Mouse (Mus musculus) embryonic facial prominence, embryonic 10.5 days (tissue): ENCODE data around the gene Nipal4. TPM values are rescaled to one million over a fixed set of nuclear protein-coding genes. Genes with fewer than 3 reads are reported as not detected.
"Not testable (repeated sequence)": the region's sequence is repeated elsewhere in the genome, so short reads cannot be mapped to it uniquely, and the experiment has no call there.

ENCODE experiments used
- DNase-seq: peaks from one replicate; pipeline ENCODE4 v3.0.0-alpha.2; 2017; ENCODE audit warnings: low spot score
- H3K27ac ChIP-seq: fragments of 300-500 bp; sonication (generic); replicated peaks from 2 replicates; pipeline ENCODE4 v1.5.1; 2016; ENCODE audit warnings: mild to moderate bottlenecking
- H3K27me3 ChIP-seq: fragments of 300-500 bp; sonication (generic); replicated peaks from 2 replicates; pipeline ENCODE4 v1.6.1; 2016; ENCODE audit warnings: low read depth, mild to moderate bottlenecking; ENCODE audit not compliant: poor library complexity, severe bottlenecking
- H3K36me3 ChIP-seq: fragments of 300-500 bp; sonication (generic); replicated peaks from 2 replicates; pipeline ENCODE4 v1.6.1; 2016; ENCODE audit warnings: mild to moderate bottlenecking, moderate library complexity
- H3K4me1 ChIP-seq: fragments of 300-500 bp; sonication (generic); 2 replicates; pipeline ENCODE4 v1.6.1; 2016
- H3K4me3 ChIP-seq: fragments of 300-500 bp; sonication (generic); 2 replicates; pipeline ENCODE4 v1.5.1; 2016; ENCODE audit warnings: mild to moderate bottlenecking, moderate library complexity
- H3K9me3 ChIP-seq: fragments of 300-500 bp; sonication (generic); 2 replicates; pipeline ENCODE4 v1.6.1; 2016; ENCODE audit warnings: mild to moderate bottlenecking
- WGBS: fragments of 180-500 bp; shearing (Covaris S2); methylation state at CpG from one replicate; pipeline ENCODE4 v1.1.7; 2016; 5-methylcytosine and 5-hydroxymethylcytosine counted together
- polyA plus RNA-seq: library from polyadenylated mRNA; unstranded; fragments of >200 nt; fragmentation: Nextera tagmentation; extraction: Ambion mirVana; gene quantifications from 2 replicates; pipeline ENCODE4 v1.2.1, GENCODE M21; 2016

Nipal4 gene
- polyA plus RNA-seq, 1 experiment from 2014 or later, result 0.71 TPM

DNA sequence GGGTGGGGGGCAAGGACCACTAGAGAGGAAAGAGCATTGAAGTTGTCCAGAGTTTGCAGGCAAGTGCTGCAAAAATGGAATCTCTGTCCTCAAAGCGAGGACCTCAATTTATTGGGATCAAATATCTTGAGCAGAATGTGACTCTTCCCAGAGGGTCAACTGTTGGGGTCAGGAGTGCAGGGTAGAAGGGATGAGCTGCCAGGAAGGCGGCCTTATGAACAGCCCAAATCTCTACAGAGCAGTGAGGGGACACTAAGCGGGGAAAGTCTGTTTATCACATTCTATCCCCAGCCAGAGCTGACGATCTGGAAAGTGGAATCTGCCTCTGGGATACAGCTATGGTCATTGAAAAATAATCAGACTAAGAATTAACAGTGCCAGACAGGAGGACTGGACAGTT, 27.9 kb upstream of the Nipal4 start:
- 38% methylated on average over 4 of the region's 4 CpGs for WGBS
- Histone ChIP-seq H3K27ac (no peak overlapping the region), H3K9me3 (no peaks in the 10 kb centered on the region), H3K27me3 (no peaks in the 10 kb centered on the region), H3K4me3 (no peak overlapping the region), H3K36me3 (peaks cover 27% of the 10 kb centered on the region), H3K4me1 (peaks cover 12% of the 10 kb centered on the region)
- DNase-seq, result no peak

DNA sequence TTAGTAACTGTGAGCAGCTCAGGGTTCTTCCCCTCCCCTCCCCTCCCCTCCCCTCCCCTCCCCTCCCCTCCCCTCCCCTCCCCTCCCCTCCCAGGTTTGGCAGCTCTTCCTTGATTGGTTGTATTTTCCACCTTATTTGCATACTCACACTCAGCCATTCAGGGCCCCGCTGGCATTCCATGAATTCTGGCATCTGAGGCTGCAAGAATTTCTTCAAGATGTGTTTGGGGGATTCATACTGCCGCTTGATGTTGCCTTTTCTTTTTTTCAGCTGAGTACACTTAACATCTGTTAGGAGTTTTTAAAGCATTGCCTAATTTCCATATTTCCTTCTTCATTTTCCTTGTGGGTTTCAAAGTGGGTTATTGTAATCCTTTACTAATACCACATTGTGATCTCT, 22.0 kb upstream of the Nipal4 start:
- 61% methylated on average over 2 of the region's 2 CpGs for whole genome bisulfite sequencing
- DNase-seq, result peak; percentile 26

DNA sequence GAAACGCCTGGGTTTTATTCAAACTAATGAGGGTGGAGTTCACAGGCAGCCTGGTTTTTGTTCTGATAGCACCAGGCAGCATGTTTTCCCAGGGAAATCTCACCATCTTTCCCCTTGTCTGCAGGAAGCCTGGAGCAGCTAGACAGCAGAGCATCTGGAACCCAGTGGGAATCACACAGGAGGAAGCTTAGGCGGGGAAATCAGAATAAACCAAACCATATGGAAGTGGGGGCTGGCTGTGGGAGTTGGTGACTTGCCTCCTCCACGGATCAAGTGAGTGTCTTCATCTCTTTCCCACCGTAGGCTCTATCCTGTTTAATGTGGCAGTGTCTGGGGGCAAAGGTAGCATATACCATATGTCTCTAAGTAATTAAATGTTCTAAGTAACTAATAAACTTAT, 19.2 kb upstream of the Nipal4 start:
- no peaks in the 10 kb centered on the region for H3K27me3 ChIP-seq
- peaks cover 15% of the 10 kb centered on the region for H3K4me1 ChIP-seq
- H3K9me3 ChIP-seq, result no peaks in the 10 kb centered on the region
- no peak overlapping the region for H3K4me3 ChIP-seq
- 32% methylated on average over 4 of the region's 4 CpGs for WGBS
- no peaks in the 10 kb centered on the region for H3K36me3 ChIP-seq
- no peak overlapping the region; the same call in 1 of the 2 replicates for H3K27ac ChIP-seq
- peak; percentile 34 for DNase-seq

More for the DNA sequence above, 22.0 kb upstream of the Nipal4 start:
- H3K4me3 ChIP-seq, result no peak overlapping the region
- H3K4me1 ChIP-seq, result peaks cover 15% of the 10 kb centered on the region
- no peak overlapping the region for H3K27ac ChIP-seq
- H3K36me3 ChIP-seq, result no peaks in the 10 kb centered on the region
- H3K9me3 ChIP-seq, result no peaks in the 10 kb centered on the region
- H3K27me3 ChIP-seq, result no peaks in the 10 kb centered on the region

DNA sequence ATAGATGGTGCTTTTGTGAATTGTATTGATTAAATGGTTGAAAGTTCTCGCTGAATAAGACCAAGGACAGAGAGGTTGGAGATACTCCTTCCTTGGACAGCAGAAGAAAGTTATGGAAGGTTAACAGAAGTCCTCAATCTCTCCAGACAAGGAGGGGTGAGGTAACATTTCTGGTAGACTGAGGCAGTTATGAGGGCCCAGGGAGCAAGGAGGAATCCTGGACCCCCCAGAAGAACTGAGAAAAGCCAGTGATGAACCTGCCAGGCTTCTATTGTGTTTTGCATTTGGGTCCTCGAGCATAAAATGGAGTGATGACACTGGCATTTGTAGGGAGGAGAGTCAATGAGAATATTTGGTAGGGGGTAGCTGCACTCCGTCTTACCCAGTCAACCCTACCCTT, 18.6 kb upstream of the Nipal4 start:
- Histone ChIP-seq H3K27ac (no peak overlapping the region; the same call in 1 of the 2 replicates), H3K4me1 (peaks cover 14% of the 10 kb centered on the region), H3K36me3 (no peaks in the 10 kb centered on the region), H3K9me3 (no peaks in the 10 kb centered on the region), H3K4me3 (no peak overlapping the region), H3K27me3 (no peaks in the 10 kb centered on the region)
- no peak for DNase-seq
- WGBS, result 81% methylated on average over 3 of the region's 3 CpGs

DNA sequence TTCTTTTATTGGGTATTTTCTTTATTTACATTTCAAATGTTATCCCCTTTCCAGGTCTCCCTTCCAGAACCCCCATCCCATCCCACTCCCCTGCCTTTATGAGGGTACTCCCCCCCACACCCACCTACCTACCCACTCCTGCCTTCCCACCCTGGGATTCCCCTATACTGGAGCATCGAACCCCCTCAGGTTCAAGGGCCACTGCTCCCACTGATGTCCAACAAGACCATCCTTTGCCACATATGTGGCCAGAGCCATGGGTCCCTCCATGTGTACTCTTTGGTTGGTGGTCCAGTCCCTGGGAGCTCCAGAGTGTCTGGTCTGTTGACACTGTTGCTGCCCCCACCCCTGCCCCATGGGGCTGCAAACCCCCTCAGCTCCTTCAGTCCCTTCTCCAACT, 15.7 kb upstream of the Nipal4 start:
- peaks cover 12% of the 10 kb centered on the region for H3K4me1 ChIP-seq
- H3K4me3 ChIP-seq, H3K9me3 ChIP-seq, H3K27ac ChIP-seq, H3K27me3 ChIP-seq, DNase-seq, H3K36me3 ChIP-seq: not testable (repeated sequence)
- WGBS, result 88% methylated on average over 1 of the region's 1 CpGs

DNA sequence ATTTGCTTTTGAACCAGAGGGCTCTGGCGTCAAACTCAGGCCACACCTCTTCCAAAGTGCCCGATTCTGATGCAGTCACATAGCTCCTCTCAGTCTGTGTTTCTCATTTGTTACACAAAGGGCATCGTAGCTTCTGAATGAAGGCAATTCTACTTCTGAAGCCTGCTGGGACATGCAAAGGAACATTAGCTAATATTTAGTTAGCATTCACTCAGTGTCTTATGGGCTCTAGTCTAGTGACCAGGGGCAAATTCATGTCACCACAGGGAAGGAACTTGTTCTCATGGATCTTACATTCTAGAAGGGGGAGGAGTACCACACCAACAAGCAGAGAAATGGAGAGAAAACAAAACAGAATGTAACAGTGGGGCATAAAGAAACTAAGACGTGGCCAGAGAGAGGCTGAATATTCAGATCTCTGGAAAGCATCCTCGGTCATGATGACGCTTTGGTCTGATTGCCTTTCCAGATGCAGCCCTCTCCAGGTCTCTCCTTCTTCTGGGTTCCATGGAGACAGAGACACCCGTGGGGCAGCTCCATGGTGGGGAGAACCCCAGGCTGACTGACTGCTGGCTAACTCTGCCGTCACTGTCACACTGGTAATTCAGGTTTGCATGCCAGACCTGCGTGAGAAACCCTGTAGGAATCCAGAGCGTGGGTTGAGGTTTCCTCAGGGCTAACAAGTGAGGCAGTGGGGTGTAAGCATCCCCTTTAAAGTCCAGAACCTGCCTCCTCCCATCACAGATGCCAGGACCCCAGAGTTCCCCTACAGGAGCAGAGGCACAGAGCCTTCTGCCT, 11.1 kb upstream of the Nipal4 start:
- no peaks in the 10 kb centered on the region for H3K9me3 ChIP-seq
- DNase-seq, result no peak
- 0 out of 2 replicates have a peak, but pooled peaks cover 4% of the 10 kb centered on the region for H3K4me1 ChIP-seq
- no peaks in the 10 kb centered on the region for H3K36me3 ChIP-seq
- H3K27ac ChIP-seq, result no peak overlapping the region; the same call in 1 of the 2 replicates
- no peaks in the 10 kb centered on the region for H3K27me3 ChIP-seq
- no peak overlapping the region for H3K4me3 ChIP-seq
- 79% methylated on average over 10 of the region's 10 CpGs for WGBS

DNA sequence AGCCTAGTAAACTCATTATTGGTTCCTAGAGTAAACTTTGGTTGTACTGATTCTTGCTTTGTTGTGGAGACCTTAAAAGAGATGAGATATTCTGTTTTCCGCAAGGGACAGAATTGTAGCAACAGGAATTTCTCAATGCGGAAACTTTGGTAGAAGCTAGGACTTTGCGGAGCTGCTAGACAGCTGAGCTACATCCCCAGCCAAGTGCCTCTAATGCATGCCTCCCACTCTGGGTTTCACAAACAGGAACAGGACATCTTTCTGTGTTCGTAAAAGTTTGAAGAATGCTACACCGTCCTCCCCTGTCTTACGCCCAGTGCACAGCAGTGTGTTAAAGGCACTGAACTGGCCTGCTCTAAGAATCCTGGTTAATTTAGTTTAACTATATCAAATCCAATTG, 9.8 kb upstream of the Nipal4 start:
- 94% methylated on average over 6 of the region's 6 CpGs for WGBS
- no peak overlapping the region for H3K4me3 ChIP-seq
- no peaks in the 10 kb centered on the region for H3K9me3 ChIP-seq
- 0 out of 2 replicates have a peak, but pooled peaks cover 4% of the 10 kb centered on the region for H3K4me1 ChIP-seq
- H3K27me3 ChIP-seq, result no peaks in the 10 kb centered on the region
- no peak overlapping the region for H3K27ac ChIP-seq
- DNase-seq, result no peak
- no peaks in the 10 kb centered on the region for H3K36me3 ChIP-seq

DNA sequence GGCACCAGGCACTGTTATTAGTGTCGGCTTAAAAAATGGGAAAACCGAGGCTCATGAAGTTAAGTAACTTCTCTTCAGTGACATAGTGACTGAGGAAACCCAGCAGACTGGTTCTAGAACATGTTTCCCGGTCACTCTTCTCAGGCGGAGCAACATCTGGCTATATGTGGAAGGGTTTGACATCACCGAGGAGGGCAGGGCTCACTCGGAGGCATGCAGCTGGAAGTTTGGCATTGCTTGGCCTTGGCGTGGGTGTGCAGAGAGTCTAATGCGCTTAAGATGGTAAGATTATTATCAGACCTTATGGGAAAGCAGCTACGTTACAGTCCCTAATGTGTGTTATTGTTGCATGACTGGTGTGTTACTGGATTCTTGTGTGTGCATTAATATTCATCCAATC, 5.8 kb upstream of the Nipal4 start:
- no peak overlapping the region for H3K4me3 ChIP-seq
- DNase-seq, result no peak
- peaks cover 13% of the 10 kb centered on the region for H3K27me3 ChIP-seq
- 91% methylated on average over 9 of the region's 9 CpGs for WGBS
- H3K4me1 ChIP-seq, result peaks cover 5% of the 10 kb centered on the region
- H3K9me3 ChIP-seq, result no peaks in the 10 kb centered on the region
- H3K27ac ChIP-seq, result no peak overlapping the region
- H3K36me3 ChIP-seq, result no peaks in the 10 kb centered on the region

DNA sequence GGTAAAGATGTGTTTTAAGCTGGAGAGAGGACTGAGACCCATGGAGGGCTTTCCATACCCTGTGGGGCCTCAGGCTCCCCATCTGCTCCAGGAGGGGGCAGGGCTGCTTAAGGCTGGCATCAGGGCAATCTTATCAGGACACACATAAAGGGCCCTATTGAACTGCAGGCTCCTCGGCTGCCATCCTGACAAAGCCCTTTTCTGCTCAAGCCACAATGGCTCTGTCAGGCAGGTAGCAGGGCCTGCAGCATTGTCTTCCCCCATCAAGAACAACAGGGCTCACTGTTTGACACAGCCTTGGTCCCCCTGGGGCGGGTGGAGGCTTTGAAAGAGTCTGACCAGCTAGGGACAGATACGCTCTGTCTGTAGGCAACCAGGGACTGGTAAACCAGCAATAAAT, 3.6 kb upstream of the Nipal4 start:
- Histone ChIP-seq H3K4me1 (peaks cover 14% of the 10 kb centered on the region), H3K4me3 (no peak overlapping the region), H3K27me3 (peaks cover 34% of the 10 kb centered on the region), H3K27ac (peak overlapping the region; percentile 54), H3K9me3 (no peaks in the 10 kb centered on the region), H3K36me3 (no peaks in the 10 kb centered on the region)
- DNase-seq, result no peak
- 31% methylated on average over 3 of the region's 3 CpGs for WGBS

DNA sequence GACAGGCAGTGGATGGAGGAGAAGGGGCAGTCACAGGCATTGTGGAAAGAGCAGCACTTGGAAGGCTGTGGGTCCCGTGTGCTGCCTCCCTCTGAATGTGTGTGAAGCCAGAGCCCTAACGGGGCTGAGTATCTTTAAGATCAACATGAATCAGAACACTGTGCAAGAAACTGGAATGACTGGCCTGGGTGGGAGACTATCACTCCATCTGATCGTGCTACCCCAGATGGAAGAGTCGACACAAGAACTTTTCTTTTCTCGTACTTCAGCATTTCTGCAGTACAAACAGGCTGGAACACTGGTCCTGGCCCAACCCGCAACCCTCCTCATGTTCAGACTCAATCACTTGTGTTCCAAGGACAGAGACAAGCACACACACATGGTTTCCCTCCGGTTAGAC, 2.2 kb upstream of the Nipal4 start:
- no peak for DNase-seq
- no peak overlapping the region for H3K4me3 ChIP-seq
- WGBS, result 93% methylated on average over 7 of the region's 7 CpGs
- H3K36me3 ChIP-seq, result no peaks in the 10 kb centered on the region
- H3K27me3 ChIP-seq, result peaks cover 42% of the 10 kb centered on the region
- H3K9me3 ChIP-seq, result no peaks in the 10 kb centered on the region
- no peak overlapping the region for H3K27ac ChIP-seq
- H3K4me1 ChIP-seq, result peaks cover 18% of the 10 kb centered on the region

DNA sequence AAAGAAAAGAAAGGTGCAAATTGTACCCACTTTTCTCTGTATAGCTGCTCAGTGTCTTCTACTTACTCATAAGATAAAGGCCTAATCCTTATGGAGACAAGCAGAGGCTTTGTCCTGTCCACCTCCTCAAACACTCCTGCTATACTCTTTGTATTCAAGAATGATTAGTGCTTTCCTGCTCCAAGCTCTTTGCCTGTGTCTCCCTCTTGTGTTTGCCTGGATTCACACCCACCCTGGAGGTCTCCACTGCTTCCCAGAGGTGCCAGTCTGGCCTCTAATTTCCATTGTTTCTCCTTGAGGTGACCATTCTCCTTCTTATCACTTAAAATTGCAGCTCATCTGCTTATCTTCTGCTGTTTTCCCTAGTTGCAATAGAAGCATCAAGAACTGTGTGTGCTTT, 8.8 kb downstream of the Nipal4 start:
- H3K27ac ChIP-seq, result no peak overlapping the region
- no peak for DNase-seq
- H3K9me3 ChIP-seq, result no peaks in the 10 kb centered on the region
- H3K4me3 ChIP-seq, result no peak overlapping the region
- no peaks in the 10 kb centered on the region for H3K27me3 ChIP-seq
- H3K4me1 ChIP-seq, result peaks cover 2% of the 10 kb centered on the region; the same call in 1 of the 2 replicates
- no peaks in the 10 kb centered on the region for H3K36me3 ChIP-seq

DNA sequence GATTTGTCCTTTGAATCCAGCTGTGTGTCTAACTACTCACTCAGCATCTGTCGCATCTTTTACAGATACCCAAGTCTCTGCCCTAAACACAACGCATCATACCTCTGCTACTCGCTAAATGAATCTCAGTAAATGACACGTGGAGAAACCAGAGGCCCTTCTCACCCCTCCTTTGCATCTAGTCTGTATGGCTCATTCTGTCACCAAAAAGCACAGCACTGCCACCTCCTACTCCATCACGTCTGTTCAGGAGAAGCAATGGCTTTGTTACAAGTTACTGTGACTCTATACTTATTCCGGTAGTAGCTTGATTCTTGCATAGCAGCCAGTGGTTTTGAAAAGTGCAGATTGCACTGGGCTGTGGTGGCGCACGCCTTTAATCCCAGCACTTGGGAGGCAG, 9.4 kb downstream of the Nipal4 start:
- DNase-seq, result no peak
- no peak overlapping the region for H3K27ac ChIP-seq
- WGBS, result 88% methylated on average over 8 of the region's 8 CpGs
- H3K4me3 ChIP-seq, result no peak overlapping the region
- H3K27me3 ChIP-seq, result no peaks in the 10 kb centered on the region
- no peaks in the 10 kb centered on the region for H3K36me3 ChIP-seq
- no peaks in the 10 kb centered on the region for H3K9me3 ChIP-seq
- H3K4me1 ChIP-seq, result peaks cover 2% of the 10 kb centered on the region; the same call in 1 of the 2 replicates

DNA sequence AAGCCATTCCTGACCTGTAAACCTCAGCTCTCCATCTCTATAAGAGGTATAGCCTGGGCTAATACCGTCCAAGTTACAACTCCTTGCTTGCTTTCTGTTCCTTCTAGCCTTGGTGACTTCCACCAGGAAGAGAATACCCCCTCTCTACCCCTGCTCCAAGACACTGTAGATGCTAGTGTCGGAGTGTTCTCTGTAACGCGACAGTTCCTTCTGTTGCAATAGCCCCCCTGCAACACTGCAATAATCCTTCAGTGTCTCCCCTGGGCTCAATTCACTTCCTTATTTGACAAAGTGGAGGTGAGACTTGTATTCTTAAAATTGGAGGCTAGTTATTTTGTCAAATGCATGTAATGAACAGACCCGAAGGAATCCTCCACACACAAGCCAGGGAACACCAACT, 19.7 kb downstream of the Nipal4 start:
- Histone ChIP-seq H3K4me3 (no peak overlapping the region), H3K27ac (no peak overlapping the region), H3K36me3 (peaks cover 33% of the 10 kb centered on the region), H3K9me3 (no peaks in the 10 kb centered on the region), H3K4me1 (no peaks in the 10 kb centered on the region), H3K27me3 (no peaks in the 10 kb centered on the region)
- 94% methylated on average over 5 of the region's 5 CpGs for WGBS
- DNase-seq, result no peak
